In genomic region chr14:25543927-25544326, GRCm38 (mm10) we compare ENCODE assay signal across 28 mouse cellular contexts.
"Had no signal": no experiment of that assay in that cellular context is flagged by ENCODE, and none has a peak within 500 bp of the region (broad histone marks: within the 10 kb centered on the region; RNA-seq: fewer than 3 reads in every experiment).

No protein-coding gene starts in this region.

- ATAC-seq: forebrain, embryonic 13.5 days; forebrain, embryonic 14.5 days; forebrain, embryonic 15.5 days; forebrain, embryonic 16.5 days; forebrain, postnatal 0 days had no signal

- H3K9ac ChIP-seq: embryonic facial prominence, embryonic 12.5 days; embryonic facial prominence, embryonic 13.5 days; embryonic facial prominence, embryonic 15.5 days; forebrain, embryonic 12.5 days; forebrain, embryonic 13.5 days; forebrain, embryonic 15.5 days; forebrain, postnatal 0 days had no signal

- H3K27ac ChIP-seq: embryonic facial prominence, embryonic 10.5 days; embryonic facial prominence, embryonic 12.5 days; embryonic facial prominence, embryonic 13.5 days; embryonic facial prominence, embryonic 15.5 days; forebrain, embryonic 10.5 days; forebrain, embryonic 12.5 days; forebrain, embryonic 13.5 days; forebrain, embryonic 15.5 days; gastrocnemius, adult 2 months; heart, adult 2 months had no signal

- H3K9me3 ChIP-seq: embryonic facial prominence, embryonic 10.5 days; embryonic facial prominence, embryonic 12.5 days; embryonic facial prominence, embryonic 13.5 days; embryonic facial prominence, embryonic 15.5 days; forebrain, embryonic 10.5 days; forebrain, embryonic 12.5 days; forebrain, embryonic 13.5 days; forebrain, embryonic 15.5 days had no signal

- H3K4me2 ChIP-seq: embryonic facial prominence, embryonic 12.5 days; embryonic facial prominence, embryonic 13.5 days; embryonic facial prominence, embryonic 15.5 days; forebrain, embryonic 12.5 days; forebrain, embryonic 13.5 days; forebrain, embryonic 15.5 days had no signal

- H3K4me3 ChIP-seq: embryonic facial prominence, embryonic 10.5 days; embryonic facial prominence, embryonic 12.5 days; embryonic facial prominence, embryonic 13.5 days; embryonic facial prominence, embryonic 15.5 days; erythroblast, embryonic 14.5 days; forebrain, embryonic 10.5 days; forebrain, embryonic 12.5 days; forebrain, embryonic 13.5 days; forebrain, embryonic 15.5 days; gastrocnemius, adult 2 months; heart, adult 2 months had no signal

- H3K27me3 ChIP-seq: embryonic facial prominence, embryonic 12.5 days; embryonic facial prominence, embryonic 13.5 days; embryonic facial prominence, embryonic 15.5 days; forebrain, embryonic 12.5 days; forebrain, embryonic 13.5 days; forebrain, embryonic 15.5 days had no signal

- DNase-seq: cerebellum, adult 8-10 months; cerebellum, adult 9-10 months; cerebellum, adult 9-11 months; cerebellum, postnatal 10 days; cerebellum, postnatal 14 days; cerebellum, postnatal 25 days; cerebellum, postnatal 36 days; embryo, embryonic 11 days; forebrain, postnatal 0 days; gastrocnemius, adult 2 months; gastrocnemius, postnatal 10 days; gastrocnemius, postnatal 14 days; gastrocnemius, postnatal 25 days; gastrocnemius, postnatal 36 days; heart, adult 11 months; heart, adult 18-20 months; heart, adult 2 months had no signal
